Mouse (Mus musculus) cerebellum, postnatal 10 days (tissue): ENCODE measurements around the gene Pik3ca.
A peak's percentile ranks its signal among the peaks of the same experiment; 100 is the strongest.
"Not testable (repeated sequence)": the region's sequence is repeated elsewhere in the genome, so short reads cannot be mapped to it uniquely, and the experiment has no call there.

Experiments
- DNase-seq, 2 experiments: peaks; one replicate each; pipeline ENCODE4 v3.0.0; 2021; ENCODE audit warnings: mixed read lengths in 2 of 2

The Pik3ca gene

GRCm38 (mm10) chr3:32402990-32403885, 5.8 kb downstream of the Pik3ca start:
- peak; percentile 59 to 65 for DNase-seq

GRCm38 (mm10) chr3:32405699-32406098, 8.2 kb downstream of the Pik3ca start:
- no peak for DNase-seq

GRCm38 (mm10) chr3:32406804-32407203, 9.3 kb downstream of the Pik3ca start:
- DNase-seq: no peak

- no peak for DNase-seq
Observed at GRCm38 (mm10) chr3:32408811-32409273, 11.4 kb downstream of the Pik3ca start.

GRCm38 (mm10) chr3:32412502-32413044, 15.1 kb downstream of the Pik3ca start:
- no peak for DNase-seq

- DNase-seq: peak; percentile 41 to 44
Observed at GRCm38 (mm10) chr3:32414381-32414780, 16.9 kb downstream of the Pik3ca start.

- no peak for DNase-seq
Observed at GRCm38 (mm10) chr3:32415370-32416309, 18.2 kb downstream of the Pik3ca start.

- no peak for DNase-seq
Observed at GRCm38 (mm10) chr3:32417751-32418211, 20.3 kb downstream of the Pik3ca start.

- DNase-seq: no peak
Observed at GRCm38 (mm10) chr3:32419866-32420265, 22.4 kb downstream of the Pik3ca start.

GRCm38 (mm10) chr3:32421115-32422054, 23.9 kb downstream of the Pik3ca start:
- DNase-seq: no peak

GRCm38 (mm10) chr3:32427695-32428094, 30.2 kb downstream of the Pik3ca start:
- no peak for DNase-seq

- DNase-seq: no peak
Observed at GRCm38 (mm10) chr3:32428361-32428760, 30.9 kb downstream of the Pik3ca start.

GRCm38 (mm10) chr3:32428921-32429320, 31.4 kb downstream of the Pik3ca start:
- peak; percentile 48 to 53 for DNase-seq

GRCm38 (mm10) chr3:32429351-32429750, 31.9 kb downstream of the Pik3ca start:
- DNase-seq: not testable (repeated sequence)

- DNase-seq: no peak
Observed at GRCm38 (mm10) chr3:32430394-32430793, 32.9 kb downstream of the Pik3ca start.

GRCm38 (mm10) chr3:32434016-32434415, 36.5 kb downstream of the Pik3ca start:
- no peak for DNase-seq

- no peak for DNase-seq
Observed at GRCm38 (mm10) chr3:32436101-32436500, 38.6 kb downstream of the Pik3ca start.

- no peak for DNase-seq
Observed at GRCm38 (mm10) chr3:32437297-32437696, 39.8 kb downstream of the Pik3ca start.

- no peak for DNase-seq
Observed at GRCm38 (mm10) chr3:32437820-32438219, 40.3 kb downstream of the Pik3ca start.

GRCm38 (mm10) chr3:32438716-32439115, 41.2 kb downstream of the Pik3ca start:
- no peak for DNase-seq

- DNase-seq: no peak
Observed at GRCm38 (mm10) chr3:32441710-32442109, 44.2 kb downstream of the Pik3ca start.
